In genomic region chr17:74769390-74769811, GRCm38 (mm10) we compare ENCODE assay signal across 20 mouse cellular contexts. TPM values are rescaled to one million over a fixed set of nuclear protein-coding genes. Genes with fewer than 3 reads are reported as not detected.
DNase-seq lines count a peak whose midpoint lies in the region; ATAC-seq and TF ChIP-seq lines count a peak whose summit lies in the region.
"Had no signal": no experiment of that assay in that cellular context is flagged by ENCODE, and none has a peak within 500 bp of the region (broad histone marks: within the 10 kb centered on the region; RNA-seq: fewer than 3 reads in every experiment).

No protein-coding gene starts in this region.

- WGBS in kidney, postnatal 0 days, result 22% methylated on average over 9 of the region's 9 CpGs

- no peaks in the 10 kb centered on the region for H3K27me3 ChIP-seq in kidney, postnatal 0 days (ENCODE audit: insufficient read depth, low read length)
- H3K27me3 ChIP-seq: CH12.LX; embryonic facial prominence, embryonic 15.5 days; hindbrain, embryonic 13.5 days; liver, embryonic 12.5 days; lung, embryonic 15.5 days; neural tube, embryonic 12.5 days; Patski had no signal

- H3K4me2 ChIP-seq in kidney, postnatal 0 days (ENCODE audit: low read length), result no peak overlapping the region
- H3K4me2 ChIP-seq: embryonic facial prominence, embryonic 15.5 days; hindbrain, embryonic 13.5 days; liver, embryonic 12.5 days; lung, embryonic 15.5 days; neural tube, embryonic 12.5 days had no signal

- H3K9ac ChIP-seq in kidney, postnatal 0 days (ENCODE audit: low read depth, low read length), result no peak overlapping the region
- H3K9ac ChIP-seq: embryonic facial prominence, embryonic 15.5 days; hindbrain, embryonic 13.5 days; liver, embryonic 12.5 days; lung, embryonic 15.5 days; neural tube, embryonic 12.5 days had no signal

- DNase-seq in kidney, postnatal 0 days (ENCODE audit: low spot score), result peak; percentile 74
- DNase-seq in kidney, adult 8-10 months, result no peak
- peak; percentile 28 for DNase-seq in CD4-positive helper T cell, adult 2 months (ENCODE audit: low read depth, low spot score)
- DNase-seq in MEL-GATA-1-ER (ENCODE audit: extremely low read depth, low read depth), result peak; percentile 83
- DNase-seq in kidney, postnatal 10 days, result peak; percentile 21
- no peak for DNase-seq in embryo, embryonic 10.5 days (ENCODE audit: low spot score)
- no peak for DNase-seq in frontal cortex, postnatal 10 days (ENCODE audit: low spot score in 2 of 2)
- no peak for DNase-seq in right cerebral cortex, adult 2 months (ENCODE audit: low spot score in 2 of 2)
- DNase-seq: adrenal gland, adult 8-10 months; cerebellum, adult 18-20 months; retina, postnatal 1 day had no signal

- no peak overlapping the region for H3K4me3 ChIP-seq in kidney, postnatal 0 days (replicated peaks; ENCODE audit: low read depth, low read length)
- H3K4me3 ChIP-seq: embryonic facial prominence, embryonic 15.5 days; hindbrain, embryonic 13.5 days; liver, embryonic 12.5 days; lung, embryonic 15.5 days; neural tube, embryonic 12.5 days had no signal

- H3K27ac ChIP-seq in kidney, postnatal 0 days, result 0 out of 2 replicates have a peak overlapping the region, but pooled peaks have one; percentile 26
- H3K27ac ChIP-seq: embryonic facial prominence, embryonic 15.5 days; hindbrain, embryonic 13.5 days; liver, embryonic 12.5 days; lung, embryonic 15.5 days; neural tube, embryonic 12.5 days had no signal

- no peak; the same call in 1 of the 2 replicates for ATAC-seq in kidney, postnatal 0 days (replicated peaks; ENCODE audit: low FRiP score, low read depth)
- ATAC-seq: intestine, postnatal 0 days; liver, embryonic 12.5 days; midbrain, embryonic 16.5 days; Patski had no signal

- TF ChIP-seq CTCF in kidney, postnatal 0 days (IDR thresholded peaks at IDR 0.05; ENCODE audit: low read depth), result no peak

- 0 out of 2 replicates have a peak, but pooled peaks cover 2% of the 10 kb centered on the region for H3K36me3 ChIP-seq in kidney, postnatal 0 days (ENCODE audit: insufficient read depth, low read length)

- no peaks in the 10 kb centered on the region for H3K4me1 ChIP-seq in kidney, postnatal 0 days (replicated peaks; ENCODE audit: insufficient read depth, low read length)
- H3K4me1 ChIP-seq: embryonic facial prominence, embryonic 15.5 days; hindbrain, embryonic 13.5 days; liver, embryonic 12.5 days; neural tube, embryonic 12.5 days had no signal

- no peaks in the 10 kb centered on the region for H3K9me3 ChIP-seq in kidney, postnatal 0 days (replicated peaks; ENCODE audit: low read length)
- H3K9me3 ChIP-seq: embryonic facial prominence, embryonic 15.5 days; hindbrain, embryonic 13.5 days; liver, embryonic 12.5 days; lung, embryonic 15.5 days; neural tube, embryonic 12.5 days had no signal

RNA-seq across cellular contexts. Expression of gene Ttc27, which starts 51.9 kb away (rescaled TPM):
- 20.9 and 21.3 TPM in 2 replicates for polyA plus RNA-seq in kidney, postnatal 0 days (2015; fragmentation: Nextera tagmentation; extraction: Ambion mirVana)

Comparison
In these comparisons a context has a peak if more than half of its experiments do, and no peak if none do; other contexts are left out.
1. DNase-seq: peak in kidney, postnatal 0 days (single experiment), CD4-positive helper T cell, adult 2 months (single experiment), MEL-GATA-1-ER (single experiment) and kidney, postnatal 10 days (single experiment); none in kidney, adult 8-10 months (0 of 2), embryo, embryonic 10.5 days (single experiment), frontal cortex, postnatal 10 days (0 of 2) and right cerebral cortex, adult 2 months (0 of 2).